Mouse (Mus musculus) embryonic facial prominence, embryonic 15.5 days (tissue): ENCODE measurements around the gene March6. TPM values are rescaled to one million over a fixed set of nuclear protein-coding genes. Genes with fewer than 3 reads are reported as not detected.
A peak's percentile ranks its signal among the peaks of the same experiment; 100 is the strongest.

ENCODE experiments used
- ATAC-seq: fragments of 200-750 bp; cut with Nextera tagmentation; 2 replicates; pipeline ENCODE4 v1.8.0; 2017; ENCODE audit warnings: low read depth, moderate TSS enrichment; ENCODE audit not compliant: insufficient number of reproducible peaks, low FRiP score, low TSS enrichment
- H3K27ac ChIP-seq: fragments of 300-500 bp; sonication (generic); replicated peaks from 2 replicates; pipeline ENCODE4 v1.5.1; 2015; ENCODE audit warnings: mild to moderate bottlenecking, inconsistent platforms
- H3K27me3 ChIP-seq: fragments of 300-500 bp; sonication (generic); 2 replicates; pipeline ENCODE4 v1.6.1; 2015; ENCODE audit warnings: inconsistent platforms
- H3K36me3 ChIP-seq: fragments of 300-500 bp; sonication (generic); 2 replicates; pipeline ENCODE4 v1.6.1; 2015; ENCODE audit warnings: mild to moderate bottlenecking, inconsistent platforms
- H3K4me1 ChIP-seq: fragments of 300-500 bp; sonication (generic); 2 replicates; pipeline ENCODE4 v1.6.1; 2015; ENCODE audit warnings: inconsistent platforms
- H3K4me2 ChIP-seq: fragments of 300-500 bp; sonication (generic); replicated peaks from 2 replicates; pipeline ENCODE4 v1.6.1; 2015; ENCODE audit warnings: mild to moderate bottlenecking, inconsistent platforms
- H3K4me3 ChIP-seq: fragments of 300-500 bp; sonication (generic); replicated peaks from 2 replicates; pipeline ENCODE4 v1.5.1; 2015; ENCODE audit warnings: mild to moderate bottlenecking, inconsistent platforms
- H3K9ac ChIP-seq: fragments of 300-500 bp; sonication (generic); 2 replicates; pipeline ENCODE4 v1.6.1; 2015; ENCODE audit warnings: inconsistent platforms
- H3K9me3 ChIP-seq: fragments of 300-500 bp; sonication (generic); replicated peaks from 2 replicates; pipeline ENCODE4 v1.6.1; 2016; ENCODE audit warnings: inconsistent platforms
- WGBS: fragments of 180-500 bp; shearing (Covaris S2); methylation state at CpG from one replicate; pipeline ENCODE4 v1.1.7; 2015; 5-methylcytosine and 5-hydroxymethylcytosine counted together
- polyA plus RNA-seq: library from polyadenylated mRNA; unstranded; fragments of >200 nt; fragmentation: Nextera tagmentation; extraction: Ambion mirVana; gene quantifications from 2 replicates; pipeline ENCODE4 v1.2.1, GENCODE M21; 2015

The March6 gene
- polyA plus RNA-seq, 1 experiment from 2014 or later, result 24.5 TPM

- no peak overlapping the region for H3K9ac ChIP-seq
- H3K4me3 ChIP-seq, result no peak overlapping the region
- H3K27me3 ChIP-seq, result no peaks in the 10 kb centered on the region
- H3K36me3 ChIP-seq, result peaks cover 80% of the 10 kb centered on the region
- ATAC-seq, result no peak
- H3K27ac ChIP-seq, result no peak overlapping the region
- H3K9me3 ChIP-seq, result no peaks in the 10 kb centered on the region
- 93% methylated on average over 5 of the region's 5 CpGs for WGBS
- no peak overlapping the region for H3K4me2 ChIP-seq
- H3K4me1 ChIP-seq, result no peaks in the 10 kb centered on the region
These were observed 64.6 kb downstream of the March6 start for GRCm38 (mm10) chr15:31466295-31466694.

GRCm38 (mm10) chr15:31465806-31466205 lies 65.0 kb downstream of the March6 start:
- H3K9me3 ChIP-seq, result no peaks in the 10 kb centered on the region
- no peak overlapping the region for H3K4me3 ChIP-seq
- H3K36me3 ChIP-seq, result peaks cover 83% of the 10 kb centered on the region
- H3K27ac ChIP-seq, result no peak overlapping the region
- no peak for ATAC-seq
- H3K4me1 ChIP-seq, result no peaks in the 10 kb centered on the region
- H3K4me2 ChIP-seq, result no peak overlapping the region
- 91% methylated on average over 2 of the region's 2 CpGs for WGBS
- no peak overlapping the region for H3K9ac ChIP-seq
- H3K27me3 ChIP-seq, result no peaks in the 10 kb centered on the region

- no peak for ATAC-seq
- Histone ChIP-seq H3K4me3 (no peak overlapping the region), H3K4me1 (no peaks in the 10 kb centered on the region), H3K9me3 (no peaks in the 10 kb centered on the region), H3K27me3 (no peaks in the 10 kb centered on the region), H3K36me3 (peaks cover 77% of the 10 kb centered on the region), H3K9ac (no peak overlapping the region), H3K27ac (no peak overlapping the region), H3K4me2 (no peak overlapping the region)
- WGBS, result 80% methylated on average over 2 of the region's 2 CpGs
These were observed 70.3 kb downstream of the March6 start for GRCm38 (mm10) chr15:31460571-31460970.

GRCm38 (mm10) chr15:31458081-31458480 lies 72.8 kb downstream of the March6 start:
- H3K27me3 ChIP-seq, result no peaks in the 10 kb centered on the region
- 82% methylated on average over 7 of the region's 7 CpGs for whole genome bisulfite sequencing
- no peaks in the 10 kb centered on the region for H3K9me3 ChIP-seq
- H3K4me2 ChIP-seq, result no peak overlapping the region
- 0 out of 2 replicates have a peak, but pooled peaks cover under 1% of the 10 kb centered on the region for H3K4me1 ChIP-seq
- no peak for ATAC-seq
- no peak overlapping the region for H3K9ac ChIP-seq
- no peak overlapping the region for H3K4me3 ChIP-seq
- H3K27ac ChIP-seq, result no peak overlapping the region
- peaks cover 53% of the 10 kb centered on the region for H3K36me3 ChIP-seq

- no peaks in the 10 kb centered on the region for H3K9me3 ChIP-seq
- WGBS, result 85% methylated on average over 5 of the region's 5 CpGs
- H3K4me3 ChIP-seq, result no peak overlapping the region
- no peak for ATAC-seq
- H3K27ac ChIP-seq, result no peak overlapping the region
- no peak overlapping the region for H3K4me2 ChIP-seq
- H3K27me3 ChIP-seq, result no peaks in the 10 kb centered on the region
- H3K9ac ChIP-seq, result no peak overlapping the region
- H3K36me3 ChIP-seq, result peaks cover 36% of the 10 kb centered on the region
- H3K4me1 ChIP-seq, result peaks cover 11% of the 10 kb centered on the region
These were observed 74.5 kb downstream of the March6 start for GRCm38 (mm10) chr15:31456381-31456780.

- Histone ChIP-seq H3K4me1 (peaks cover 11% of the 10 kb centered on the region), H3K9ac (no peak overlapping the region), H3K27ac (0 out of 2 replicates have a peak overlapping the region, but pooled peaks have one; percentile 11), H3K9me3 (no peaks in the 10 kb centered on the region), H3K27me3 (no peaks in the 10 kb centered on the region), H3K4me2 (no peak overlapping the region), H3K4me3 (no peak overlapping the region), H3K36me3 (peaks cover 21% of the 10 kb centered on the region)
- 70% methylated on average over 7 of the region's 7 CpGs for WGBS
- no peak for ATAC-seq
These were observed 76.0 kb downstream of the March6 start for GRCm38 (mm10) chr15:31454861-31455295.

- Histone ChIP-seq H3K4me2 (peak overlapping the region; percentile 87), H3K9ac (no peak overlapping the region), H3K9me3 (no peaks in the 10 kb centered on the region), H3K27me3 (no peaks in the 10 kb centered on the region), H3K4me1 (peaks cover 11% of the 10 kb centered on the region), H3K27ac (peak overlapping the region; percentile 77), H3K4me3 (peak overlapping the region; percentile 70), H3K36me3 (peaks cover 15% of the 10 kb centered on the region)
- 49% methylated on average over 10 of the region's 10 CpGs for WGBS
- no peak for ATAC-seq
These were observed 76.6 kb downstream of the March6 start for GRCm38 (mm10) chr15:31454096-31454860.

- H3K27ac ChIP-seq, result peak within 1 kb of the TSS; percentile 77
- WGBS, result 0% methylated on average over 56 of the region's 57 CpGs
- H3K9ac ChIP-seq, result peak within 1 kb of the TSS; percentile 33
- ATAC-seq, result peak; percentile 90
- peak within 1 kb of the TSS; percentile 87 for H3K4me2 ChIP-seq
- H3K4me3 ChIP-seq, result peak within 1 kb of the TSS; percentile 70
- H3K9me3 ChIP-seq, result no peaks in the 10 kb centered on the region
- peaks cover 11% of the 10 kb centered on the region for H3K4me1 ChIP-seq
- no peaks in the 10 kb centered on the region for H3K27me3 ChIP-seq
- peaks cover 6% of the 10 kb centered on the region for H3K36me3 ChIP-seq
These were observed 77.5 kb downstream of the March6 start, which contains the start of gene Ropn1l for GRCm38 (mm10) chr15:31453098-31453916. Gene Ropn1l (minus strand): TSS chr15:31453737.

GRCm38 (mm10) chr15:31452336-31453097 lies 78.3 kb downstream of the March6 start:
- H3K9me3 ChIP-seq, result no peaks in the 10 kb centered on the region
- H3K4me1 ChIP-seq, result peaks cover 11% of the 10 kb centered on the region
- no peak overlapping the region for H3K27ac ChIP-seq
- H3K4me3 ChIP-seq, result peak overlapping the region; percentile 70
- WGBS, result 44% methylated on average over 18 of the region's 18 CpGs
- peak overlapping the region; percentile 87 for H3K4me2 ChIP-seq
- ATAC-seq, result no peak
- no peak overlapping the region for H3K9ac ChIP-seq
- H3K36me3 ChIP-seq, result no peaks in the 10 kb centered on the region
- no peaks in the 10 kb centered on the region for H3K27me3 ChIP-seq

- no peak overlapping the region for H3K9ac ChIP-seq
- WGBS, result 13% methylated on average over 2 of the region's 2 CpGs
- H3K27ac ChIP-seq, result no peak overlapping the region
- no peak for ATAC-seq
- H3K4me2 ChIP-seq, result no peak overlapping the region
- H3K9me3 ChIP-seq, result no peaks in the 10 kb centered on the region
- H3K4me3 ChIP-seq, result no peak overlapping the region
- peaks cover 14% of the 10 kb centered on the region for H3K4me1 ChIP-seq
- no peaks in the 10 kb centered on the region for H3K27me3 ChIP-seq
- H3K36me3 ChIP-seq, result no peaks in the 10 kb centered on the region
These were observed 81.1 kb downstream of the March6 start for GRCm38 (mm10) chr15:31449772-31450171.

- no peaks in the 10 kb centered on the region for H3K27me3 ChIP-seq
- WGBS, result 35% methylated on average over 7 of the region's 7 CpGs
- no peak overlapping the region for H3K9ac ChIP-seq
- H3K4me2 ChIP-seq, result 0 out of 2 replicates have a peak overlapping the region, but pooled peaks have one; percentile 29
- ATAC-seq, result no peak
- peaks cover 6% of the 10 kb centered on the region; the same call in 1 of the 2 replicates for H3K4me1 ChIP-seq
- no peak overlapping the region for H3K27ac ChIP-seq
- no peaks in the 10 kb centered on the region for H3K9me3 ChIP-seq
- H3K4me3 ChIP-seq, result no peak overlapping the region
- no peaks in the 10 kb centered on the region for H3K36me3 ChIP-seq
These were observed 83.7 kb downstream of the March6 start for GRCm38 (mm10) chr15:31447121-31447520.
